Mouse (Mus musculus) natural killer cell, adult 2 months (primary cell): ENCODE measurements around the gene Ttc16.
A peak's percentile ranks its signal among the peaks of the same experiment; 100 is the strongest.

Experiments
- DNase-seq, 2 experiments: peaks; one replicate each; pipeline ENCODE4 v3.0.0; 2022; ENCODE audit warnings: low spot score in 2 of 2

Ttc16 gene

DNA sequence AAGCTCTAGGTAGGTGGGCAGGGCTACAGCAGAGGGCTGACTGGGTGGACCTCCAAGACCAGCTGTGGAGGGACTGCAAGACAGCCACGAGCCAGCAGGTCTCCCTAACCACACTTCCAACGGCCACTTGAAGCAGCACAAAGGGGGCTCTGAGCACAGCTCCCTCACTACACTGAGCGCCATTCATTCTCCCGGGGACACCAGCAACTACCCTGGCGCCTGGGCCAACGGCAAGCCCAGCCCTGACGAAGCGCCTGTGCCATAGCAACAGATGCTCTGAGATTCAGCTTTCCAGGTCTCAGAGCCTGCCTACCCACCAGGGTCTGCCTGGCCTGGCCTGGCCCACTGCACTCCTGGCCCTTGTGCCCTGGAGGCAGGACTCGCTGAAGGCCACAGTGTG lies 56.7 kb downstream of the Ttc16 start:
- DNase-seq = no peak

DNA sequence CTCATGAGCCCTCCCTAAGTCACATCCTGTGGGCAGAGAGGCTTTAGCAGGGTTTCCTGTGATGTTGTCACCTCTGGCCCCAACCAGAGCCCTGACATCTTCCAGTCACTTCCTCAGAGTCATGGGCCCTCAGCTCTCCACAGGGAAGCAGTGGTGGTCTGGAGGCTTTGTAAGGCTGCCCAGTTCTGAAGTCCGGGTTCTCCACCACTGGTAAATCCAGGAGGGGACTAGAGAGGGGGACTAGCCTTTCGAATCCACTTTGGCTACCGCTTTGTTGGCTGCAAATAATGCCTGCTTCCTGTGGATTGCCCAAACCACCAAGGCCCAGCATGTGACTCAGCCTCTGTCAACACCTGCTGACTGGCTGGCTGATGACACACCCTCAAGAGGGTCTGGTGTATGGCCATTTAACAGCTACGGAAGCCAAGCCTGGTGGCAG lies 60.4 kb downstream of the Ttc16 start:
- peak; percentile 92 to 96 for DNase-seq

DNA sequence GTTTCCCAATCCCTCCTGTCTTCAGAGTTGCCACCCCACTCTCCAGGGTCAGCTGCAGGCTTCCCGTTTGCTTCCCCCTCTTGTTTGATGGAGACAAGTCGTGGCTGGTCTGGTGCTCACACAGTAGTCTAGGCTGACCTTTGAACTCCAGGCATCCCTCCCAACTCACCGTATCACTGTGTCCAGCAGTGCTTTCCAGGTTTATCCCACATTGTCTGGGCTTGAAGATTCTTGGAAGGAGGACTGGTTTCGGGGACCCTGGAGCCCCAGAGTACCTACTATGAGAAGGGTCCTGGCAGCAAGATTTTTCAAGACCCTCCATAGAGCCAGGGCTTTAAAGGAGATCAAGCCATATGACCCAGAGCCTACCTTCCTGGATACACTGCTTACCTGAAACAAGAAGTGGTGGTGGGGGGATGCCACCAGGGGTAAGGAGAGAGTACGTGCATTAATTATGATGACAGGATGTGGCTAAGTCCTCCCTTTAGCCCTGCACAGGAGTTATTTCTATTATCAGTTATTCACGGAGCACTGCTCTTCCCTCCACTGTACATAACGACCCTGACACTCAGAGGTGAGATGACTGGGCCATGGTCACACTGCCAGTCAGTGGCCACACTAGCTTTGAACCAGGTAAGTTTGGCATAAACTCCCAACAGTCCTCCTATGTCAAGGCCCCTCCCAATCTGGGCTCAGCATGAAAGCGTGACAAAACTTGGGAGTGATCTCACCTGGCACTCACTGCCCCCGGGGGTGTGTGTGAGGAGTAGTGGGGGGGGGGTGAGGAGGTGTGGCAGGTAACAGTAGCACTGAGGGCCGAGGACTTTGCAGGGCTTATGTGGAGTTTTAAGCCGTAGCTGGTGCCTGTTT lies 61.1 kb downstream of the Ttc16 start:
- DNase-seq = no peak

DNA sequence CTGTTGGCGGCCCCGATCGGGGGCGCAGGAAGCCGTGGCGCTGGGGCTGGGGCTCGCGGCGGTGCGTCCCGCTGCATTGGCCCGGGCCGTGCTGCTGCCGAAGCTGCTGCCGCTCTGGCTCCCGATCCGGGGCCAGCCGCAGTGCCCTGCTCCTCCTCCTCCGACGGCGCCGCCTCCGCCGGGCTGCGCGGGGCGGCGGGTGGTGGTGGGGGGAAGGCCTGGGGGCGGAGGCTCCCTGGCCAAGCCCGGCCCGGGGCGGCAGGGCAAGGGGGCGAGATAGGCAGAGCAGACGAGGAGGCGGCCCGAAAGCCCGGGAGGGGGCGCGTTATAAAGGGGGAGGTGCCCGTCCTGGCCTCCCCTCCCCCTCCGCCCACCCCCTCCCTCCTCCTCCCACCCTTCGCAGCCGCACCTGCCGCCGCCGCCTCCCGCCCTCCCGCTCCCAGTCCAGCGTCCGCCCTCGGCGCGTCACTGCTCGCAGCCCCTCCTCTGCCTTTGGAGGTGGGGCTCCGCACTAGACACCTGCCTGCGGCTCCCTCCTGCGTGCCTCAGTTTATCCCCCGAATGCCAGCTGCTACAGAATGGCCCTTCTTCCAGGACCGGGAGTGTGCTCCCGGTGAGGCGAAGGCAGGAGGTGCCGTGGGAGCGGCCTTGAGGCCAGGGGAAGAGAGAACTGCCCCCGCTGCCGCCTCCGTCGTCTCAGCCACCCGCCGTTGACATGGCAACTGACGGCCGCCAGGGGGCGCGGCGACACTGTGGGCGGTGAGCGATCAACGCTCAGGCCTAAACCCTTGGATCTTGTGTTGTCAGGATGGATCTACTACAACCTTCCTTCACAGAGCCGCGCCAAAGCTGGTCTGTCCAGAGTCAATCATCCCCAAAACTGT lies 62.3 kb downstream of the Ttc16 start, which contains the start of gene Cdk9:
Cdk9 (minus strand) TSS at position 143 of the 884 bp plus-strand sequence.
- peak; percentile 95 to 96 for DNase-seq

DNA sequence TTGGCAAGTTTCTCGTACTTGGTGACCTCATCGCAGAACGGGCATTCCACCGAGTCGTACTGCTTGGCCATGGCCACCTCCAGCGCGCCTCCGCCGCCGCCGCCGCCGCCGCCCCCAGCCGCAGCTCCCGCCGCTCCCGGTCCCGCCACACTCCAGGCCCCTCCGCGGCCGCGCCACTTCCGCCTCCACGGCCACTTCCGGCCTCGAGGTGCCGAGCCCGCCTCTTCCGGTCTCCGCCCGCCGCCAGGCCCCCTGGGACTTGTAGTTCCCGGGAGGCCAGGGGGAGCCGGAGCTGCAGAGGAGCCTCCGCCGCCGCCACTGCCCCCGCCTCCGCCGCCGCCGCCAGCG lies 62.9 kb downstream of the Ttc16 start:
- peak; percentile 92 to 96 for DNase-seq

DNA sequence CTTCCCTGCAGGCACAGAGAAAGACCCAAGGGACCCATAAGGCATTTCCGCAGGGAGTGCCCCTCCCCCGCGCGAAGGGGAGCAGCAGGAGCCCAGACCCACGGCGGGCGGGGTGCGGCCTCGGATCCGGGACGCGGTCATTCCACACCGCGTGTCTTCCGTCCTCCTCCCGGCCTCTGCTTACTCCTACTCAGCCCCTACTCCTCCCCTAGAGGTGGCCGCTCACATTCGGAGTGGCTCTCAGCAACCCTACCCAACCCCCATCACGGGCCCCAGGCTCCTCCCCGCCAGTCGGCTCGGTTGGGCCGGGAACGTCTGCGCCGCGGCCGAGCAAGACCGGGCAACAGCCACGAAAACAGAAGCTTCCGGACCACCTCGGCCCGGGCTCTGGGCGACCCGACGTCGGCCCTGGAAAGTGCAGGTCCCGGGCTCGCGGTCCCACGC lies 63.3 kb downstream of the Ttc16 start:
- peak; percentile 59 to 69 for DNase-seq

DNA sequence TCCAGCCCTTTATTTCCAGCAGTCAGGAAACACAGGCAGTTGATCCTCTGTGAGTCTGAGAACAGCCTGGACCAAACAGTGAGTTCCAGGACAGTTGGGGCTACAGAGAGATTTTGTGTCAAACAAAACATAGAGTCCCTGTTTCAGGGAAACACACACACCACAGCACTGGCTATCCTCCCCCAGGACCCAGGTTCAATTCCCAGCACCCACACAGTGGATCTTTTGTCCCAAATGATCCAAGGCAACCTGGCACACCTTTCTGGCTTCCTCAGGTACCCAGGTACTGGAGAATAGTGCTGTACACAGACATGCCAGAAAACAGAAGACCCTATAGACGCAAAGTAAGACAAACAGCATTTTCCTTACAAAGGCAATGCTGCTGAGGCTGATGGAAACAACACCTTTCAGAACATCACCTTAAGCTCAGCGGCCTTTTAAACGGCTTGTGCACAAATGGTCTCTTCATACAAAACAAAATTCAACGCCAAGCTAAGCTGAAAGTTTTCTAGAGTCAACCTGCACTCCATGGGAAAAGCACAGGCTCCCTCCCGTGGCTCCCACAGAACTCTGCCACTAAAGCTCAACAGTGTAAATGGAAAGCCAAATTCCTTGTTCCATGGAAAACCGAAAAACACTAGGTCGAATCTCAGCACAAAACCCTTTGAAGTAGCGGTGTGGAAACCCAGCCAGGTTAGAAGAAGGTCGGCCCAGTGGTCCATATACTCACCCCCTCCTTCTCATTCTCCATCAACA lies 64.0 kb downstream of the Ttc16 start:
- DNase-seq = no peak

DNA sequence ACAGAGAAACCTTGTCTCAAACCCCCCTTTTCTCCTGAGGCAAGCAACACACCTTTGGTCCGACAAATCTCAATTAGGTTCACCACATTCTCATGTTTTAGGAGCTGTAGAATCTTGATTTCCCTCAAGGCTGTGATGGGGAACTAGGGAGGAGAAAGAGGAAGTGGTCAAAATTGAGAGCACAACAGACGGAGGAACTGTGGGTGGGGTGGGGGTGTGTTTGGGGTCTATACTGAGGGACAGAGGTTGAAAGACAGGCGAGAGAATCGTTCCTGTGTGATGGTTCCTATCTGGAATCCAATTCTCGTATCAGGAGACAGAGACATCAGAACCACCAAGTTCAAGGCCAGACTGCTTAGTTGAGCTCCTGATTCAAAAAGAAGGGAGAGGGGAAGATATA lies 65.0 kb downstream of the Ttc16 start:
- peak in 1 of 2 experiments; percentile 33 for DNase-seq

DNA sequence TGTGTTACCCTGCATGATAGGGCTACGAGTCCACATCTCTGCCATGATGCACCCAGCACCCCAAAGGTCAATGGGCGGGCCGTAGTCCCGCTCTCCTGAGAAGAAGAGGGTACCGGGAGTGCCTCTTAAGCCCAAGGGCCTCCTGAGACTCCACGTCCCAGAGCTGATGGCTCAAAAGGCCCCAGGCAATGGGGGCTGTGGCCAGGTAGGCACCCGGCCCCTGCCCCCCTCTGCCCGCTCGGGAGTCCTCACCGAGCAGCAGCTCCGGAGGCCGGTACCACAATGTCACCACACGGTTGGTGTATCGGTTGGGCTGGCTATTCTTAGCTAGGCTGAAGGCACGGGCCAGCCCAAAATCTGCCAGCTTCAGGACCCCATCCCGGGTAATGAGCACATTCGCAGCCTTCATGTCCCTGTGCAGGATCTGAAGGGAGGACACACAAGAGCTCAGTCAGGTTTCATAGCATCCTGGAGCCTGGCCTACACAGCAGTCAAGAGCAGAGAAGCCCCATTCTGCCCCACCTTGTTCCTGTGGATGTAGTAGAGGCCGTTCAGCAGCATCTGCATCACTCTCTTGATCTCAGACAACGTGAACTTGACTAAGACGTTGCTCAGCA lies 65.8 kb downstream of the Ttc16 start:
- no peak for DNase-seq

DNA sequence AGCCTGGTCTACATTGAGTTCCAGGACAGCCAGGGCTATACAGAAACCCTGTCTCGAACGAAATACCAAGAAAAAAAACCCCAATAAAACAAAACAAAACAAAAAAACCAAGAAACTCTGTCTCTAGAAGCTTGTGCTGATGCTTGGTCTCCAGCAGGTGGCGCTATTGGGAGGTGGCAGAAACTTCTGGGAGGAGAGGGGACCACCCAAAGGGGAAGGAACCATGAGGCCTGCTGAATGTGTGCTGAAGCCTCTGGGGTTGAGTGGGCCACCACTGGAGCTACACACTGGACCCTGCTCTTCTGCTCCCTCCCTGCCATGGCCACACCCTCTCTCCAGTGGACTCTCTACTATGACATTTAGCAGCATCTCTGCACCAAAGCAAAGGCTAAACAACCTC lies 66.8 kb downstream of the Ttc16 start:
- DNase-seq = peak; percentile 62 to 78
